In genomic region chr9:105665269-105665668, GRCm38 (mm10) we compare ENCODE assay signal across 16 mouse cellular contexts.
"Had no signal": no experiment of that assay in that cellular context is flagged by ENCODE, and none has a peak within 500 bp of the region (broad histone marks: within the 10 kb centered on the region; RNA-seq: fewer than 3 reads in every experiment).

No protein-coding gene starts in this region.

- H3K27me3 ChIP-seq: liver, embryonic 13.5 days; midbrain, embryonic 13.5 days; neural tube, embryonic 15.5 days had no signal

- H3K9ac ChIP-seq: liver, embryonic 13.5 days; liver, postnatal 0 days; midbrain, embryonic 13.5 days; neural tube, embryonic 15.5 days had no signal

- ATAC-seq: inflammation-experienced regulatory T-cells, adult 6 months; intestine, postnatal 0 days; liver, postnatal 0 days; midbrain, embryonic 13.5 days had no signal

- H3K9me3 ChIP-seq: liver, embryonic 13.5 days; midbrain, embryonic 13.5 days; neural tube, embryonic 15.5 days had no signal

- DNase-seq: kidney, adult 9 months; kidney, postnatal 10 days; layer of hippocampus, adult 9-11 months; layer of hippocampus, postnatal 36 days; liver; liver, embryonic 13.5 days; liver, postnatal 0 days; lung, postnatal 36 days; right cerebral cortex, postnatal 4 days; spleen, adult 18-20 months; thymus, adult 18-20 months; thymus, postnatal 14 days had no signal

- H3K27ac ChIP-seq: liver, embryonic 13.5 days; midbrain, embryonic 13.5 days; neural tube, embryonic 15.5 days had no signal

- H3K4me1 ChIP-seq: liver, embryonic 13.5 days; midbrain, embryonic 13.5 days; neural tube, embryonic 15.5 days had no signal

- H3K4me2 ChIP-seq: liver, embryonic 13.5 days; midbrain, embryonic 13.5 days; neural tube, embryonic 15.5 days had no signal

- H3K4me3 ChIP-seq: liver, embryonic 13.5 days; midbrain, embryonic 13.5 days; neural tube, embryonic 15.5 days had no signal
